Mouse (Mus musculus) E14TG2a.4 (cell line): ENCODE data around the gene Rhcg.

Experiments
- CTCF ChIP-seq: conservative IDR thresholded peaks from 2 replicates; pipeline ENCODE4 v1.5.1; 2014; ENCODE audit warnings: low read length
- NANOG ChIP-seq: IDR thresholded peaks from 2 replicates; pipeline ENCODE4 v1.6.1; 2014; ENCODE audit warnings: borderline replicate concordance, low read length, mixed read lengths
- POU5F1 ChIP-seq: IDR thresholded peaks from 2 replicates; pipeline ENCODE4 v1.6.1; 2014; ENCODE audit warnings: low read length, borderline replicate concordance

GRCm38 (mm10) chr7:79659578-79660290 lies 42.3 kb upstream of the Rhcg start, which contains the start of gene Ticrr:
- TF ChIP-seq CTCF: no peak
- TF ChIP-seq NANOG: no peak
- no peak for TF ChIP-seq POU5F1
